9 mouse cellular contexts compared by ENCODE assay signal in the genomic region with DNA sequence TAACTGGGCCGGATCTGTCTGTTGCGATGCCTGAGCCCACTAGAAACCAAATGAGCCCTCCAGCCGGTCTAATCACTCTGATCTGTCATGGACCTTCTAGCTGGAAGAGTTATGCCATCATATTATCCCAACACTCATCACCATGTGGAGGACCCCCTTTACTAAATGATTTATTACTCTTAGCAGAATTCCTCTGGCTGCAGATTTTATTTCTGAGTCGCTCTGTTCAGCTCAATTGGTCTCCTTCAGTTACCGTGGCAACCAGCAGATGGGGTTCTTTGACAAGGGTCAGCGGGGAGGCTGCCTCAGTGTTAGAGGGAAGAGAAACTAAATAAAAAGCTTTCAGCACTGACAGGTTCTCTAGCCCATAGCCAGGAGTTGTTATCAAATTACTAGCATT.
DNase-seq lines count a peak whose midpoint lies in the region; ATAC-seq and TF ChIP-seq lines count a peak whose summit lies in the region.
"Had no signal": no experiment of that assay in that cellular context is flagged by ENCODE, and none has a peak within 500 bp of the region (broad histone marks: within the 10 kb centered on the region; RNA-seq: fewer than 3 reads in every experiment).

No protein-coding gene starts in this region.

- no peaks in the 10 kb centered on the region for H3K36me3 ChIP-seq in kidney, postnatal 0 days (ENCODE audit: insufficient read depth, low read length)
- H3K36me3 ChIP-seq in limb, embryonic 10.5 days, result no peaks in the 10 kb centered on the region
- no peaks in the 10 kb centered on the region for H3K36me3 ChIP-seq in neural tube, embryonic 15.5 days

- WGBS in kidney, postnatal 0 days, result 16% methylated on average over 6 of the region's 6 CpGs
- 24% methylated on average over 6 of the region's 6 CpGs for WGBS in limb, embryonic 10.5 days
- 6% methylated on average over 6 of the region's 6 CpGs for WGBS in neural tube, embryonic 15.5 days

- no peak overlapping the region for H3K4me3 ChIP-seq in kidney, postnatal 0 days (replicated peaks; ENCODE audit: low read depth, low read length)
- no peak overlapping the region for H3K4me3 ChIP-seq in limb, embryonic 10.5 days
- H3K4me3 ChIP-seq in neural tube, embryonic 15.5 days (replicated peaks), result no peak overlapping the region

- peak; percentile 83 for DNase-seq in kidney, postnatal 0 days (ENCODE audit: low spot score)
- no peak for DNase-seq in kidney, postnatal 25 days
- DNase-seq in embryo, embryonic 9.5 days (ENCODE audit: extremely low spot score), result peak; percentile 60
- DNase-seq in limb, embryonic 10.5 days (ENCODE audit: low spot score), result peak; percentile 58
- DNase-seq in adrenal gland, postnatal 4 days (ENCODE audit: low spot score in 2 of 2), result no peak
- DNase-seq in frontal cortex, postnatal 36 days (ENCODE audit: low spot score in 2 of 2), result no peak
- DNase-seq in c-Kit-positive CD71-positive TER-119-positive erythroid progenitor cells, embryonic 14.5 days (ENCODE audit: low spot score), result no peak

- H3K27me3 ChIP-seq in kidney, postnatal 0 days (ENCODE audit: insufficient read depth, low read length), result no peaks in the 10 kb centered on the region
- H3K27me3 ChIP-seq in limb, embryonic 10.5 days (ENCODE audit: low read depth, poor library complexity, severe bottlenecking), result peaks cover 21% of the 10 kb centered on the region
- no peaks in the 10 kb centered on the region for H3K27me3 ChIP-seq in neural tube, embryonic 15.5 days (replicated peaks)
- H3K27me3 ChIP-seq: Patski had no signal

- no peak overlapping the region for H3K4me2 ChIP-seq in kidney, postnatal 0 days (ENCODE audit: low read length)
- no peak overlapping the region for H3K4me2 ChIP-seq in neural tube, embryonic 15.5 days

- peak; percentile 41; the same call in 1 of the 2 replicates for ATAC-seq in kidney, postnatal 0 days (replicated peaks; ENCODE audit: low FRiP score, low read depth)
- ATAC-seq in neural tube, embryonic 15.5 days (ENCODE audit: low FRiP score), result peak; percentile 56
- ATAC-seq: Patski had no signal

- H3K27ac ChIP-seq in kidney, postnatal 0 days, result no peak overlapping the region
- H3K27ac ChIP-seq in limb, embryonic 10.5 days, result no peak overlapping the region
- no peak overlapping the region for H3K27ac ChIP-seq in neural tube, embryonic 15.5 days (replicated peaks)

- H3K9me3 ChIP-seq in kidney, postnatal 0 days (replicated peaks; ENCODE audit: low read length), result no peaks in the 10 kb centered on the region
- no peaks in the 10 kb centered on the region for H3K9me3 ChIP-seq in limb, embryonic 10.5 days (replicated peaks)
- no peaks in the 10 kb centered on the region for H3K9me3 ChIP-seq in neural tube, embryonic 15.5 days (replicated peaks)

- 0 out of 2 replicates have a peak, but pooled peaks cover 9% of the 10 kb centered on the region for H3K4me1 ChIP-seq in kidney, postnatal 0 days (replicated peaks; ENCODE audit: insufficient read depth, low read length)
- peaks cover 47% of the 10 kb centered on the region for H3K4me1 ChIP-seq in limb, embryonic 10.5 days
- H3K4me1 ChIP-seq in neural tube, embryonic 15.5 days, result peaks cover 55% of the 10 kb centered on the region

- H3K9ac ChIP-seq in kidney, postnatal 0 days (ENCODE audit: low read depth, low read length), result no peak overlapping the region
- no peak overlapping the region for H3K9ac ChIP-seq in neural tube, embryonic 15.5 days (replicated peaks)

- TF ChIP-seq CTCF in kidney, postnatal 0 days (IDR thresholded peaks at IDR 0.05; ENCODE audit: low read depth), result peak; percentile 62

Comparison
In these comparisons a context has a peak if more than half of its experiments do, and no peak if none do; other contexts are left out.
1. DNase-seq: peak in kidney, postnatal 0 days (single experiment), embryo, embryonic 9.5 days (single experiment) and limb, embryonic 10.5 days (single experiment); none in kidney, postnatal 25 days (0 of 2), adrenal gland, postnatal 4 days (0 of 2), frontal cortex, postnatal 36 days (0 of 2) and c-Kit-positive CD71-positive TER-119-positive erythroid progenitor cells, embryonic 14.5 days (single experiment).